Mouse (Mus musculus): ENCODE measurements around the gene Smok3c.

GRCm38 (mm10) chr5:138085421-138085911 lies 32.5 kb downstream of the Smok3c start:
- no peak for TF ChIP-seq CTCF (IDR thresholded peaks at IDR 0.05; ENCODE audit: insufficient read depth, low read length)
- TF ChIP-seq POLR2A (IDR thresholded peaks at IDR 0.05; ENCODE audit: borderline replicate concordance, extremely low read depth, low read depth, low read length) = no peak
